Mouse (Mus musculus): ENCODE measurements around the gene Ncr1.
"Not testable (repeated sequence)": the region's sequence is repeated elsewhere in the genome, so short reads cannot be mapped to it uniquely, and the experiment has no call there.

The Ncr1 gene

GRCm38 (mm10) chr7:4337509-4337908 lies at the start of gene Ncr1:
TSS of gene Ncr1 (plus strand) at chr7:4337724.
- DNase-seq (ENCODE audit: low read depth, low spot score) = no peak

GRCm38 (mm10) chr7:4292638-4293037 lies 44.9 kb upstream of the Ncr1 start:
- no peak for DNase-seq (ENCODE audit: low read depth, low spot score)

GRCm38 (mm10) chr7:4297189-4297588 lies 40.3 kb upstream of the Ncr1 start:
- DNase-seq (ENCODE audit: low read depth, low spot score) = no peak

DNA sequence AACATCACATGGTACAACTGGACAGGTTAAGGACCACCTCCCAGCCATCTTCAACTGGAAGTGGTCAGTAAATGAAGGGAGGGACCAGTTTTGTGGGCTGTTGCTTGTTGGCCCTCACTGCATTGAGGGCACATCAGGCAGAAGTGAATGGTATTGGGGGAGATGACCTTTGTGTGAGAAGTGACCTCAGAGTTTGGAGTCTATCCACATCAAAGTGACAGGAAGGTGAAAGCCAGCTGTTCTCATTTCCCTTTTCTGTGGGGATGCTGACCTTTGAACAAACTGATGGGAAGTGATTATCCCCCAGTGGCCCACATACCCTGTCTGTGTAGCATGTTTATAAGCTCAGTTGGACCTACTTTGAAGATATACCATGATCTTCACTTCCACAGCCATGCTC lies 37.4 kb upstream of the Ncr1 start:
- DNase-seq (ENCODE audit: low read depth, low spot score) = no peak

- no peak for DNase-seq (ENCODE audit: low read depth, low spot score)
Measured at GRCm38 (mm10) chr7:4303457-4303856, 34.1 kb upstream of the Ncr1 start.

DNA sequence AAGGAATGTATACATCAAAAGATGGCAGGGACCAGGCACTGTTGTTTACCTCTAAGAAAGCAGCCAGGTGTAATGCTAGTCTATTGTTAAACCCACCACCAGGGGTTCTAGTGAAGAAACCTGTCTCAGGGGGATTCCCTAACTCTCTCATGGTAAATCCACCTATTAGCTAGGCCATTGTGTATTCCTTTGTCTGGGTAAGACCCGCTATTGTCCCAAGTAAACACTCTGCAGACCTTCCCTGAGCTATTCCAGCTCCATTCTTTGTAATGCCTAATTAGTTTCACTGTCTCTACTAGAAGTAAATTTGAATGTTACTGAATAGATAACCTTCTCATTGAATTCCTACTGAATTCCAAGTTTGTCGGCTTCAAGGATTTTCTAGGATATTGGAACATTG lies 24.4 kb upstream of the Ncr1 start:
- not testable (repeated sequence) for DNase-seq (ENCODE audit: low read depth, low spot score)

GRCm38 (mm10) chr7:4313531-4313930 lies 24.0 kb upstream of the Ncr1 start:
- not testable (repeated sequence) for DNase-seq (ENCODE audit: low read depth, low spot score)

DNA sequence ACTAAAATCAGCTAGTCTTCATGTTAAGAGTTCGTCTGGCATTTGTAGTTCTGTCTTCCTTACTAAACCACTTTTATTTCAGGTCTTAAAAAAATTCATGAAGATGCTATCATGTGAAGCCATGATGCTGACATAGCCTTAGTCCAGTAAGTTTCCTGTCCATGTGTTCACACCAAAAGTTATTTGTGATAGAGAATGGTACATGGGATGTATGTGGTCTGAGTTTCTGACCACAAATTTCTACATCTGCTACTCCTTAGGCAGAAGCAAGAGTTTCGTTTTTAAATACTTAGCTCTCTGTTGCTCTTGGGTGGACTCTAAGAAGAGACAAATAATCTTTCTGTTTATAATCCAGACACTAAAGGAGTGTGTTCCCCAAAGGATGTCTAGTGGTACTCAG lies 14.2 kb upstream of the Ncr1 start:
- DNase-seq (ENCODE audit: low read depth, low spot score) = no peak

- DNase-seq (ENCODE audit: low read depth, low spot score) = no peak
Measured at GRCm38 (mm10) chr7:4373521-4373920, 36.0 kb downstream of the Ncr1 start.

Measured in retina, postnatal 7 days (tissue).